Mouse (Mus musculus) thymus, postnatal 10 days (tissue): ENCODE measurements at regions not wholly inside any gene's neighbourhood (a gene's known extent, or its start where the extent isn't known, plus 50 kb on each side); places are given as distances from the start of the nearest gene placed in this dataset.

ENCODE experiments used
- DNase-seq, 2 experiments: peaks; one replicate each; pipeline ENCODE4 v3.0.0; 2021; ENCODE audit warnings: low spot score in 2 of 2

DNA sequence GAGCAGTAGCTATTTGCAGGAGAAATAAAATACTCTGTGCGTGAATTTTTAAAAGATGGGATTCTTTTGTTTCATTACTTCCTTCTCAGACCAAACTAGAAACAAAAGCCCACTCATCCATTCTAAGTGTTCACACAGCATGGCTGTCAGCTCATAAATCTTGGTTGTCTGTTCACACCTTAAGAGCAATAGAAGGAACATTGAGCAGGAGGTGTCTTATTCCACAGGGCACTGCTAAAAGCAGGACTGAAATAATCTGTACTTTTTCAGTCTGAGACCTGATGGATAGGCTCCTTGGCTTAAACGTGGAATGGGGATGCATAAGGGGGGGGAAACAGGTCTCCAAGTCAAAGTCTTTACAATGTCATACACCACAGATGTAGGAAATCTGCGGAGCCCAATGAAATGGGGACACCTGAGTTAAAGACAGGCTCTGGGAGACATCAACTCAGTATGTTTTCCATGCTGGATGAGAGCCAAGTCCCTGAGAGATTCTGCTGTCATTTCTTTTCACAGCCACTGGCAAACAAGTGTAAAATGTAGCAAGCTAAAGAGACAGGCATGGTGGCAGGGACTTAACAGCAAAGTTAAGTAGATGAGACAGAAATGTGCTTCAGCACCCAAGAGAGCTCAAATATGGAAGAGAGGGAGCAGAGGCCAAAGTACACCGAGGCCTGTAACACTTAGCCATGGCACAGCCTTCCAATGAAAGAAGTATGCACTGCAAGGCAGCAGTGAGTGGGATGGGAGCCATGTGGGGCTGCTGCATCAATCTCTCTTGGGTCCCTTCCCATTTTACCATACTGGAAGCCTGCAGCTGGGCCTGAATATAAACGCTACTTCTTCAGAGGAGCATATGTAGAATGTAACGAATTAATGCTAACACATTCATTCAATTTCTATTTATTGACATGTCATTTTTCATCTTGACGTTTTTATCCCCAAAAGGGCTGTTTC is 2492.0 kb upstream of the Gm7489 start:
- no peak for DNase-seq

DNA sequence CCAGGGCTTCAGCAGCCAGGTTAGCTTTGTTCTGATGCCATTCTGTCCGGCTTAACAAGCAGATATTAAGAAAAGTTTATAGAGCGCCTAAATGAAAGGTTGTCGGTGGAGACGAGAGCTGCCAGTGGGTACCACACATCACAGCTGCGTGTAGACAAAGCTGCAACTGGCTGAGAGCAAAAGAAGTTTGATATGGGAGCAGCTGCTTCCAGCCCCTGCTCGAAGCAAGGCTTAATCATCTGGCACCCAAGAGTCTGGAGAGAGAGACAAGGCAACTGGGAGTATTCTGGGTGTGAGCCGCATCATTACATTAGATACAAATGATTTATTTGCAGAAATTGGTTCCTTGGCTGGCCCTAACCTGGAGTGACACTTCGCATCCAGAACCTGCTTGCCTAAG is 2488.7 kb upstream of the Gm7489 start:
- DNase-seq: no peak

DNA sequence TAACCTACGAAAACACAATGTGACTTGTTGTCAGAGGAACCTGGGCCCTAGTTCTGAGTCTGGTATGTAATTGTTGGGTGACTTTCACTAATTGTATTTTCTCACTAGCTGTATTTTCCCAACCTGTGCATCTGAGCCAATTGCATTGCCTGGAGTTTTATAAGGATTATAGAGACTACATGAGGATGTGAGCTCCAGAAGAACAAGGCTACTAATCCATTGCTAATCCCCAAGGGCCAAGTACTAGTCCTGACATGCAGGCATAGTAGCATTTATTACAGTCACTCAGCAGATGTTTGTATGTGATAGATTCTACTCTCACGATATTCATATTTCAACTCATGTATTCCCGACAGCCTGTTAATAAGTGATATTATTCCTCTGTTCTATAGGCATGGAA is 2481.1 kb upstream of the Gm7489 start:
- DNase-seq: no peak

DNA sequence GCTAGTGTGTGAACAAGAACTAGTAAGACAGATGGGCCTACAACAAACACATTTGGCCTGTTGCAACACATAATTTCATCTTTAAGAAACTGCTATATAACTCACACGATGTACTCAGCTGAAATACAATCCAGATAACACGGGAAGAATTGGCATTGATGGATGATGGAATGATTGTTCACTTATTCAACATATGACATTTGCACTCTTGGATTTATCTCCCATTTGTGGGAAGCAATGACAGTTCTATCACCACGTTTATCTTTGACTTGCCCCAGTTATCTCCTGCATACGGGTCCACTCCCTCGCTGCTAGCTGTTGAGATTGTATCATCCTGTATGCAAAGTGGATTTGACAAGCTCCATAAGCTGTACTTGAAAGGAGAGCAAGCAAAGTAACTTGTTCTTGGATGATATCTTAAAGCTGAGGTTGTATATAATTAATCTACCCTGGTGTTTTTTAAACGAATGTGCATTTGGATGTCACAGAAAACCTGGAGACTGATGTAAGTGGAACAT is 2474.9 kb upstream of the Gm7489 start:
- DNase-seq: no peak

DNA sequence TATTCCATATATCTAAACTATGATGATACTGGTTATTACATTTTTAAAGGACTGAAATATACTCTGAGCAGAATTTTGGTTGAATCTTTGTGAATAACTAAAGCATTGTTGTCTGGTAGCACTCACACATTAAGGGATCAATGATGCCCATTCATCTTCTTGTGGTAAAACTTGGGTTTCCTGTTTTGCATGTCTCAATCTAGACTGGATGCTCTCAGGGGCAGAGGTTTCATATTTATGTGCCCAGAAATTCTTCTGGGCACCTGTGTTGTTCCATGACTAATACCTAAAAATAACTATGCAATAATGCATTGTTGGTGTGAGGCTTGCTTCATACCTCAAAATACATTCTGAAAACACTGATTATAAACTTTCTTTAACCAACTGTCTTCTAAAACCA is 2472.7 kb upstream of the Gm7489 start:
- DNase-seq: no peak

DNA sequence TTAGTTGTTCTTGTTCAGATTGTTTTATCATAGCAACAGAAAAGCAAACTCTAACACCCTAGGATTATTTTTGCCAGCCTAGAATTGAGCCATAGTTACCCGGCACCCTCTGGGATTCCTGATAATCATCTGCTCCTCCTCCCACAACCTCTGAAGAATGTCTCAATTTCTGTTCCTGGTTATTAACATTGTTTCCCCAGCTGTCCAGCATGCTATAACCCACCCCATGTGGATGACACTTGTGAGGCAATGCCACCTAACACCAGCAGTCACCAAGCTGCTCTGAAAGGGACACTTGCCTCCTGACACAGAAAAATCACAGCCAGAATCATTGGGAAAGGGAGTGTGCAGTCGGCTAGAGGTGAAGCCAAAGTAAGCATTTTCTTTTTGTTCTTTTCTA is 2442.1 kb upstream of the Gm7489 start:
- no peak for DNase-seq

DNA sequence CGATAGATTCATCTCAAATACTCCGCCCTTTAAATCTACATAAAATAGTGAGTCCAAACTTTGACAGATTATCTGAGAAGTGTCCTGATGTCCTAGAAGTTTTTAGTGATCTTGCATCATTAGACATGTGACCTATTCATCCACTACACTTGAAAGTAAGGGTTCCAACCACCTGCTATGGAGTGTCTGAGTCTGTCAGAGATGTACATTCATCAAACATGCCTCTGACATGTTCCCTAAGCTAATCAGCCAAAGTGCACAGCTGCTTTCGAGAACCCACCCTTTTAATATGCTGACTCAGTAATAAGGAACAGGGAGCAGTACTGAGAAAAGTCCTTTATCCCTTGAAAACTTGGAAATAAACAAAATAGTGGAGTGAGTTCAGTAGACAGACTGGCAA is 2414.8 kb upstream of the Gm7489 start:
- DNase-seq: no peak

DNA sequence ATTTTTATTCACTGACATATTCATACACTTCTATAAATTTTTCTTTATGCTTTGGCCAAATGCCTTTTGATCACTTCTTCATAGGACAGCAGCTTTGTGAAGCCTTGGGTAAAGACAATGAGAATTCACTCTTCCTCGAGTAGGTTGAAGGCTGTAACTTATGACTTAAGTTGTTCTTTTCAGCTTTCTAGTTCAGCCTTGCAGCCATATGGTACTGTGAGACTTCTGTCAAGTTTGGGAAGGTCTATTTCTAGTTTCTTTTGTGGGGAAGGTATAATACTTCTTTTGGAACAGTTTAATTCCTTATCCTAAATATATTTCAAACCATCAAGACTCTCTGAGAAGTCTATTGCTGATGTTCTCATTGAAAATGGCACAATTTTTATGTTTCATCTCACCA is 2413.6 kb upstream of the Gm7489 start:
- no peak for DNase-seq

DNA sequence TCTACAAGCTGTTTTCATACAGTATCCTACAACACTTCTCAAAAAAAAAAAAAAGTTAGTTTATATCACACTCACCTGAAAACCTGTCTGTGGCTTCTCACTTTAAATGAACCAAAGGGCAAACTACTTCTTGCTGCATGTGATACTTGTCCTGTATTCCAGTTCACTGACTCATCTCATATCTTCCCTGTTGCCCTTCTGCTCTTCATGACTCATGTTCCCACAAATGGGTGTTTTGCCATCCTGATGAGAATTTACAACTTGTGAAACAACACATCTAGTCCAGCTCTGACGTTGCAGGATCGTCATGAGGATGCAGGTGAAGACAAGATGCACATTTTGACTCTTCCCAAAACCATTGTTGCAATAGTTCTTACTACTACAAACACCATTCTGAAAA is 2412.7 kb upstream of the Gm7489 start:
- DNase-seq: no peak

DNA sequence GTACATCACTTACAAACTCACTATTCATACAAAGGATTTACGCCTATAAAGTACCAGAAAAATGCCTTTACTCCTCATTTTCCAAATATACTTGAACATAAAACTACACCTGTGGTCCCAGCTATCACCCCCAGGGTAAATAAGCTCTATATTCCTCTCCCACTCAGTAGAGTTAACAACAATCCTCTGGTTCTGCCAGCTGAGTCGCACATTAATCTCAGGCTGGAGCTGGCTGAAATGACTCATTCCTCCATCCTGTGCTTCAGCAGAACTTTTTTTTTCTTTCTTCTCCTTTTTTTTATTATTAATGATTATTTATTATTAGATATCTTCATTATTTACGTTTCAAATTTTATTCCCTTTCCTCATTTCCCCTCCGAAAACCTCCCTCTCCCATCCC is 2402.8 kb upstream of the Gm7489 start:
- DNase-seq: no peak

DNA sequence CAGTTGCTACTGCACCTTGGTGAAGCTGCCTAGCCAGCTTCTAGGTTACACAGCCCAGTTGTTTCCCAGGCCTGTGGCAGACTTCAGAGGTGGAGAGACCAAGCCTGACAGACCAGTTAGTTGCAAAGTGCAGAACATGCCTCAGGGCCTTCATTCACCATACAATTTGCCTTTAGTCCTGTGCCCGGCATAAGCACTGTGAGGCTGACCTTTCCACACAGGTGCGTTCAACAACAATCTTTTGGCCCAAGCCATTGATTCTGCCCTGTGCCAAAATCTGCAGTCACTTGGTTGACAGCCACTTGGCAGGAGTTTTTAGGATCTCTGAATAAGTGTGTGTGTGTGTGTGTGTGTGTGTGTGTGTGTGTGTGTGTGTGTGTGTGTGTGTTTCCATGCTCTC is 2400.5 kb upstream of the Gm7489 start:
- DNase-seq: no peak

DNA sequence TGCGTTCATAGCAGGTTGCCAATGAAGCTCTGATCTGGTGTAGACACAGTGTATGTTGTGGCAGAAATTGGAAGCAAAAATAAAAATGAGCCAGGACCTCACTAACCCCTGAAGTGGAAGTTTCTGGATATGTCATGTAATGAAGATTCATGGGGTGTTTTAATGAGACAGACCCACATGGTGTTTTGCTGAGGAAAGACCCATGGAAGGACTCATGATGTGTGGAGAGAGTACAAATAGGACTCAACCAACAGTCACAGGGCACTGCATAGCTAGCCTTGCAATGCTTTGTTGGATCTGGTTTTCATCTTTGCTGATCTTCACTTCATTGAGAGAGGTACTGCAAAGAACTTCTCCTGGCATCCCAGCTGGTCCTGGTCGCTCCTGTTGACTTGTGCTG is 2399.2 kb upstream of the Gm7489 start:
- no peak for DNase-seq

DNA sequence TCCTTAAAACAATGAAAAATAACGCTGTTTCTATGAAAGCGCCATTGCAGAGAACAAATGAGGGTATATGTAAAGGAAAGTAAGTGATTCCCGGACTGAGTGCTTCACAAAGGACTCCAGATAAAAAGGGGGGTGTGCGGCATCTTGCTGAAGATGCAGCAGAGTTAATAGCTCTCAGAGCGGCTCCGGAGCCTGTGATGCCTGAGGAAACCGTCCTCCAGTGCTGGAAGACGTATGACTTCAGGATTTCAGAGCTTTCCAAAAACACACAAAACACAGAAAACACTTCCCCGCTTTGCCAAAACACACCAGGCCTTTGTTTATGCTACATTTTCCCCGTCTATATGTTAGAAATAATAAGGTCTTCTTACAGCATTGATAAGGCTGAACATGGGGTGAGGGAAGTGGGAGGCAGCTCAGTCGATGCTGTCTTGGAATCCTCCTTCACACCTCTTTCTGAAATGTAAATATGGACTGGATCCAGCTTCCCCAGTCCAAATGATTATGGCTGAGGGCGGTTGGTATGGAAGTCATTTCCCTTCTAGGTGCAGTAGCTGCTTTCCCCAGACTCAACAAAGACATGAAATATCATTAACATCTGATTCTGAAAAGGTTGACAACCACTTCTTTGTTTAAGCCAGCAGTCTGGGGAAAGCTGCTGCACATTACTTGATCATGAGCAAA is 2382.5 kb upstream of the Gm7489 start:
- DNase-seq: no peak

DNA sequence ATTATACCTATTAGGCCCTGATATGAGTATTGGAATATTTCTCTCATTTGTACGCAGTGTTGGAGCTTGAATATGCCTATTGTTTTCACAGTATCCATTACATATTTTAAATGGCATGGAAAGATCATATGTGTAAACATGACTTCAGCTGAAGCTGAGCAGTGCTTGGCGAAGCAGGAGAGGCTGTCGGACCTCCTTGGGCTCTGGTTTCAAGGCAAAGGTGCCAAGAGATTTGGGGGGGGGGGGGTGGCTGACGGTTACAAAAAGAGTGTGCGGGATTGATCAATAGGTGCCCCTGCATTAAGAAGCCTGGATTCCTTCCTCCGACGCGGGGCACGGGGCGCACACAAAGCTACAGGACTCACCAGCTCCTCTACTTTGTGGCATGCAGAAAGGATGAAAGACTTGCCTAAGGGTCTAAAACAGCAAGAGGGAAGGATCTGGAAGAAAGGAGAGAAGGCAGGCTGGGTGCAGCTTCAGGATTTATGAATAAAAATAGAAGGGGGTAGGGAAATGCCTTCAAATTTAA is 2381.9 kb upstream of the Gm7489 start:
- DNase-seq: no peak

DNA sequence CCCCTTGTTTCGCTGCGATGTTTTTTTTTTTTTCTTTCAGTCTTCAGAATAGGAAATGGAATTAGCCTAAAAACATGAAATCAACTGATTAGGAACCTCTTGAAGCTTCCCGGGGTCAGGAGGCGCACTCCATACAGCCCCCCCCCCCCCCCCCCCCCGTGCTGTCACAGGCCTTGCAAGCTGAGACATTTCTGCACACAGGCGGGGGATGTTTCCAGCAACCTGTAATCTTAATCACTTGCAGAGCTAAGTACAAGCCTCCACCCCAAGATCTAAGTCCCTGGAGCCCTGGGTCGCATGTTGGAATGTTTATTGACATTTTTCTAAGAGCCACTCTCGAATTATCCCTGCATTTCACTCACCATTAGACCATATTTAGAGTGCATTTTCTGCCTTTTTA is 2381.4 kb upstream of the Gm7489 start:
- DNase-seq: no peak

DNA sequence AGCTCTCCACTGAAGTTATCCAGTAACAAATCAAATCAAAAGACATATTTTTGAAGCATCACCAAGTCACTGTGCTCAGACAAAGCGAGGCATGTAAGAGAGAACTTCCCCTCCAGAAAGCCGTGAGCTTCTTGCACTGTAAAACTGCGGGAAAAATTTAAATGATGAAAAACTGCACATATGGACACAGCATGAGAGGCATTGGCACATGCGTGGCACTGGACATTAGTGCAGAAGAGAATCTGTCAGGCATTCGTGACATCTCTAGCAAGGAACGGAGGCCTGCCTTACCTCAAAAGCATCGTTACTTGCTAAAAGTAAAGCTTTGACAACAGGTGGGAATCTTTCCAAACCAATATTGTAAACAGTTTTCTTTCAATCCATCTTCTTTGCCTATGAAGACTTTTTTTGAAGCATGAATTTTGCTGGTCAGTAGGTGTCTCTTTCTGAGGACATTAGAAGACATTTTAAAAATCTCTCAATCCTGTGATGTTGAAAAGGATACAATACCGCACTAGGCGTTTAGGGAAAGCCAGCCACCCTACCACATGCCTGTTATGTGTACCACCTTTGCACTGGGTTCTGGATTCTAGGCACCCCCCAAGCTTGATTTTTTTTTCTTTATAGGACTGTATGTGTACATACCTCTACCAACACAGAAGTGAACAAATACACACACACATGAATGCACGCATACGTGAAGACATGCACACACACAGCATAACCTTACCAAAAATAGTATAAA is 2380.5 kb upstream of the Gm7489 start:
- DNase-seq: no peak

DNA sequence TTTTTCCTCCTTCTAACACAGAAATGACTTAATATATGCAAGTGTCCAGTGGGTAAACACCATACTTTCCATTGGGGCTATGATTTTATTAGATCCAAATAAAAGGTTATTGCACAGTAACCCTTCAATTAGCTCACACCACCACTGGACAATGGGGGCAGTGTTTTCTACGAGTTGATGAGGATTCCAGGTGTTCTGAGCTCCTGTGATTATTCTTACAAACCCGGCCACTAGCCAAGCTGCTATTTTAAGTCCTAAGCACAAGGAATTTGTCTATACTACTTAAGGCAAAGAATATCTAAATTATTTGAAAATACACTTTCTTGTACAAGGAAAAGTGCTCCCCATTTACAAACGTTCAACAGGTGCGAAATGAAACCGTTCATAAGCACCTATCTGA is 2379.9 kb upstream of the Gm7489 start:
- DNase-seq: no peak

DNA sequence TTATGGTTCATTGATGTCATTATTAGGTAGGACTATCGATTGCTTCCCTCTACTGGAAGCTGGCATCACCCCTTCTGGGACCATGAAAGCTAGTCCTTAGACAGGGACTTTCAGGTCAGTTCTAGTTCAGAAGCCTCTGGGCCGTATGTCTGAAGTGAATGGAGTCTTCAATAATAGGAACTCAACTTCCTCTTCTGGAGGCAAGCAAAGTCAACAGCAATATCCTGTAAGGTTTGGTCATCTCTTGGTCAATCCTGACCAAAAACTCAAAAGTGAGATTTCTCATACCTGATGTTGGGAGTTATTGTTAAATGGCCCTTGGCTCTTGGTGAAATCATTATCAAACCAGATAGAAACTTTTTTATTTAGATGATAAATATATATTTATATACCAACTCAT is 2377.6 kb upstream of the Gm7489 start:
- no peak for DNase-seq

DNA sequence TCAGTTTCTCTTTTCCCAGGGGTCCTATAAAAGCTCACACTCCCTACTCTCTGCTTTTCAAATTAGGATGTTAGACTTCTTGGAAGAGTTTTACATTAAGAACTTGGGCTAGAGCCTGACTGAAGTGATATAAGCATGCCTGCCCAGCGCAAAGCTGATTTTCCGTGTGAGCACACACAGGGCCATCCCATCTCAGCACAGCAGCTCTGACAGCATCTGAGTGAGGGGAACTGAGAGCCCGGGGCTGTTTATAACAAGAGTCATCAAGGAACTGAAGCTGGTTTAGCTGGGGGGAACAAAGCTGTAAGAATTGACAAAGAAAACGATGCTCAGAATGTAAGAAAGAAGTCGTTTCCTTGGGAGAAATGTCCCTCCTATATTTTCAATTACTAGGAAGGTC is 2373.4 kb upstream of the Gm7489 start:
- DNase-seq: no peak

DNA sequence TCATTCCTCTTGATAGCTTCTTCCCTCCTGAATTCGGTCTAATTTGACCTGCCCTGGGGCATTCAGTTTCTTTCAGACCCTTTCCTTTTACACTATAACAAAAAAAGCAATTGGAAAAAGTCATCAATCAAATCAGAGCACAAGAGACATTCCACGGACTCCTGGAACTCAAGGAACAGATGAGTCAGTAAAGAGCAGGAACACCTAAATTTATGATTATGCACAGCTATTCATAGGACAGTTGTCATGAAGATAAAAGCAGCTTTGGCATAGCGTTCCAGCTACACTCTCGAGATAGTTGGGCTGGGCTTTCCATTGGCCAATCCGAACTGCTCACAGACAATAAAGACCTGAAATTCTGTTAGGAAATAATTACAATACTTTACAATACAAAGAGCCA is 2348.4 kb upstream of the Gm7489 start:
- DNase-seq: no peak

DNA sequence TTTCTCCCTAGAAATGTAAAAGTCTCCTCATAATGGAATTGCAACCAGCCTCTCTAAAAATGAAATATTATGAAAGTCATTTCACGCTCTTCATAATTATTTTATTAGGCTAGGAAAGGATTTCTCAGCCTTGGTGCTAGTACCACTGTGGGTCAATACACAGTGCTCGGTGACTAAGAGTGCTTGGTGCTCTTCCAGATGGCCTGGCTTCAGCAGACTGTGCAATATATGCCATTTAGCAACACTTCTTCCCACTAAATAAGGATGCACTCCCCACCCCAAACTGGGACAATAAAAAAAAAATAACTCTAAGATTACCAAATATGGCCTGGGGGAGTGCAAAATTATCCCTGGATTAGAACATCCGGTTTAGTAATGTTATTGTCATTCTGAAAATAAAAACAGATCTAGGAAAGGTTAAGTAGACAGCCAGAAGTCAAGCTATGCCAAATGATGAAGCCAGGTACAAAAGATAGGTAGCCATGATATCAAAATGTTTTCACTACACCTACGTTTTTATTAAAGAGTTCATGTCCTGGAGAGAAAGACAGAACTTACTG is 2333.4 kb upstream of the Gm7489 start:
- DNase-seq: no peak

DNA sequence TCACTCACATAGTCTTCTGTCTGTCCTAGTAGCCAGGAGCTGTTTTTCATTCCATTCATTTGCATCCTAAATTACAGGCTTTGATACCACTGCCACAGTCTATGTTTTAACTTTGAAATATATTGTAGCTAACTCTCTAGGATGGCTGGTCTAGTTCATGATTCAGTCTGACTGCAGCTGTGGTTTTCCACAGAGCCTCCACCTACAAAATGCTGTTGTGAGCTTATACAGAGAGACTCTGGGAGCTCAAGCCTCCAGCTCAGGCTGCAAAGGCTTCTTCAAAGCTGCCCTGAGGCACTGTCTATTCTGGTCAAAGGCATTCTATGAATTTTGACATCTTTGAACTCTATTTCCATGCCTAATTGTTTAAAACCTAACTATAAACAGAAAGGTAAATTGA is 2326.5 kb upstream of the Gm7489 start:
- no peak for DNase-seq
